Mouse (Mus musculus) brain, adult 2 months (tissue): ENCODE results near the gene Mest.
A peak's percentile ranks its signal among the peaks of the same experiment; 100 is the strongest.

Source experiments
- DNase-seq: peaks from one replicate; pipeline ENCODE4 v3.0.0; 2011; ENCODE audit warnings: low read depth, low spot score

Gene Mest

GRCm38 (mm10) chr6:30703977-30704602 lies 19.3 kb upstream of the Mest start:
- no peak for DNase-seq

- no peak for DNase-seq
These were observed 14.2 kb upstream of the Mest start for GRCm38 (mm10) chr6:30709115-30709514.

- no peak for DNase-seq
These were observed 12.7 kb upstream of the Mest start for GRCm38 (mm10) chr6:30710371-30711364.

GRCm38 (mm10) chr6:30711365-30711763 lies 12.0 kb upstream of the Mest start:
- DNase-seq: no peak

GRCm38 (mm10) chr6:30712484-30712883 lies 10.9 kb upstream of the Mest start:
- DNase-seq: no peak

GRCm38 (mm10) chr6:30713455-30713854 lies 9.9 kb upstream of the Mest start:
- no peak for DNase-seq

- no peak for DNase-seq
These were observed 9.5 kb upstream of the Mest start for GRCm38 (mm10) chr6:30713896-30714295.

GRCm38 (mm10) chr6:30714891-30715471 lies 8.4 kb upstream of the Mest start:
- DNase-seq: no peak

GRCm38 (mm10) chr6:30716796-30717195 lies 6.6 kb upstream of the Mest start:
- DNase-seq: peak; percentile 74

- peak; percentile 72 for DNase-seq
These were observed 772 bp upstream of the Mest start for GRCm38 (mm10) chr6:30722385-30723164.

- DNase-seq: peak; percentile 39
These were observed 7.1 kb downstream of the Mest start for GRCm38 (mm10) chr6:30730301-30730971.

GRCm38 (mm10) chr6:30732571-30733130 lies 9.3 kb downstream of the Mest start:
- no peak for DNase-seq

GRCm38 (mm10) chr6:30734465-30734864 lies 11.1 kb downstream of the Mest start:
- DNase-seq: no peak

GRCm38 (mm10) chr6:30734988-30735727 lies 11.8 kb downstream of the Mest start:
- DNase-seq: no peak

GRCm38 (mm10) chr6:30735728-30736371 lies 12.5 kb downstream of the Mest start:
- DNase-seq: peak; percentile 33

- DNase-seq: no peak
These were observed 13.0 kb downstream of the Mest start for GRCm38 (mm10) chr6:30736372-30736762.

- DNase-seq: peak; percentile 94
These were observed 13.7 kb downstream of the Mest start for GRCm38 (mm10) chr6:30736864-30737547.

- peak; percentile 91 for DNase-seq
These were observed 14.5 kb downstream of the Mest start for GRCm38 (mm10) chr6:30737548-30738463.
